Mouse (Mus musculus): ENCODE data around the gene B3galt4. TPM values are rescaled to one million over a fixed set of nuclear protein-coding genes. Genes with fewer than 3 reads are reported as not detected.
"Not testable (repeated sequence)": the region's sequence is repeated elsewhere in the genome, so short reads cannot be mapped to it uniquely, and the experiment has no call there.

The B3galt4 gene
- total and polyA plus RNA-seq, 3 experiments = 1.8 to 3.4 (median 1.9) TPM

DNA sequence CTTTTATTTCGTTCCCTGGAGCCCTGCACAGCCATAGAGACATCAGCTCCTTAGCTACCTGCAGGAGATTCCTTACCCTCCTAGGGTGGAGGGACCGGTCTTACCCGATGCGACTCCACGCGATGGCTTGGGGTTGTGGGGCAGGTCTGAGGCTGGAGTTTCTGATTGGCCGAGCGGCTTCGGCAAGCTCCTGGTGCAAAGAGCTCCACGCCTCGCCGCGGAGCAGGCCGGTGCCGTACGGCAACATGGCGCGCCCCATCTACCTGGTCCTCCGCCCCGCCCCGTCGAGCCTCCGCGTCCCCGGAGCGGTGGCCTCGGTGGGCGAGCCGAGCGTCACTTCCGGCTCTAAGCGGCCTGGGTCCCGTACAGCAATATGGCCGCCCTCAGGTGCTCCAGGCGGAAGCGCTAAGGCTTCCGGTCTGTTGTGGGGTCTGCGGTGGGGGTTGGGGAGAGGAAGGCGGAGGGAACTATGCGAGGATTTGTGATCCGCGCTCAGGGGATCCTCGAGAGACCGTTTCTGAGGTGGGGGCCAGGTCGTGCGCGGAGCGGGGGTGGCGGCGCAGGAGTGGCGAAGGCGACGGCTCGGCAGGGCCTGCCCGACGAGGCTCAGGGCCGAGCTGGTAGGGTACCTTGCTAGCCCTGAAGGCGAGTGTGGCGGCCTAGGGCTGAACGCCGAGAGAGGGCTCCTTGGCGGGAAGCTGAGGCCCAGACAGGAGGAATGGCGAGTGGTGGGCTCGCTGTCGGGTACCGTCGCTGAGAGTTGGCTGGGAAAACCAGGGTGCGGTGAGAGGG is 42.0 kb downstream of the B3galt4 start, which contains the start of gene Daxx:
Daxx (plus strand) TSS at position 338 of the 792 bp plus-strand sequence.
- Histone ChIP-seq H3K27me3 (ENCODE audit: control insufficient read depth, insufficient read depth, low read length) (no peaks in the 10 kb centered on the region), H3K4me1 (ENCODE audit: control insufficient read depth, insufficient read depth, low read length) (peaks cover 3% of the 10 kb centered on the region; the same call in 1 of the 2 replicates), H3K79me2 (replicated peaks; ENCODE audit: control insufficient read depth, insufficient read depth, low read length) (no peaks in the 10 kb centered on the region), H3K36me3 (ENCODE audit: control insufficient read depth, insufficient read depth, low read length) (no peaks in the 10 kb centered on the region; the same call in 1 of the 2 replicates), H3K9ac (ENCODE audit: low read depth, low read length) (peak within 1 kb of the TSS; percentile 91), H3K4me3 (peak within 1 kb of the TSS; percentile 82), H3K27ac (peak within 1 kb of the TSS; percentile 98)
- peak; percentile 99 to 100 for DNase-seq
- intact Hi-C loops (cut with DNase I) = no loop called here
- WGBS = under 1% methylated on average over 68 of the region's 68 CpGs
- TF ChIP-seq POLR2A (IDR thresholded peaks at IDR 0.05; ENCODE audit: insufficient read depth, low read depth, low read length) (peak; percentile 70; the same call in 1 of the 2 replicates), CTCF (IDR thresholded peaks at IDR 0.05) (no peak), EP300 (IDR thresholded peaks at IDR 0.05; ENCODE audit: insufficient read depth, low read depth, low read length) (peak; percentile 30; the same call in 1 of the 2 replicates)

DNA sequence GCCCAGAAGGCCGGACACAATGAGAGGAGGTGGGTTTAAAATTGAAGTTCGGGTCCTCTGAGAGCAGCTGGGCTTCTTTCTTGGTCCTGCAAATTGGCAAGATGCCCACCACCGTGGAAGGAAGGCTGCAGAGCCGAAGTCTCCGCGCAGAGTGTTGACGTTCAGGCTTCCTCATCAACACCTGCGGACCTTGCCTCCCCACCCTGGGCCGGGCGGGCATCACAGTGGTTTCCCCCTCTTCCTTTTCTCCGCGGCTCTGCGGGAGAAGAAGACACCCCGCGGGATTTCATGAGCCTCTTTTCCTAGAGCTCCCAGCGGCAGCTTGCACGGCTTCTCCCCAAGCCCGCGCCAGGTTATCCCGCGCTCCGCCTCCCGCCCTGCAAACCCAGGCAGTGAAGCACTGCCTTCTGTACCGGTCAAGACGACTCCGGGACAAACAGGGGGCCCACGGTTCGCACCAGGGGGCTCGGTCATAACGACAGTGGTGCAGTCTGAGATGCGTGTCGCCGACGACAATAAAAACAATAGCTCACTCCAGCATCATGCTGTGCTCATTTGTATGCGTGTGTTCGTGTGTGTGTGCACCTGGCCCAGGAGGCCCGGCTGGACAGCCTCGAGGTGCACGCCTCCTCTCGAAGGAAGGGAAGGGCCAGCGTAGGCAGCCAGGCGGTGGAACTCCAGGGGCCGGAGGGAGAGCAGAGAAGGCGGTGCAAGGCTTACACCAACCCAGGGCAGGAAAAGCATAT is 42.8 kb downstream of the B3galt4 start:
- peak overlapping the region; percentile 61 for H3K4me3 ChIP-seq
- peaks cover 3% of the 10 kb centered on the region; the same call in 1 of the 2 replicates for H3K4me1 ChIP-seq (ENCODE audit: control insufficient read depth, insufficient read depth, low read length)
- no peak for TF ChIP-seq CTCF (IDR thresholded peaks at IDR 0.05)
- TF ChIP-seq POLR2A (IDR thresholded peaks at IDR 0.05; ENCODE audit: insufficient read depth, low read depth, low read length) = no peak
- no peak for TF ChIP-seq EP300 (IDR thresholded peaks at IDR 0.05; ENCODE audit: insufficient read depth, low read depth, low read length)
- DNase-seq = no peak
- H3K79me2 ChIP-seq (replicated peaks; ENCODE audit: control insufficient read depth, insufficient read depth, low read length) = no peaks in the 10 kb centered on the region
- H3K27me3 ChIP-seq (ENCODE audit: control insufficient read depth, insufficient read depth, low read length) = no peaks in the 10 kb centered on the region
- no peaks in the 10 kb centered on the region; the same call in 1 of the 2 replicates for H3K36me3 ChIP-seq (ENCODE audit: control insufficient read depth, insufficient read depth, low read length)
- under 1% methylated on average over 44 of the region's 44 CpGs for WGBS
- H3K27ac ChIP-seq = peak overlapping the region; percentile 78
- H3K9ac ChIP-seq (ENCODE audit: low read depth, low read length) = peak overlapping the region; percentile 80
- intact Hi-C loops (cut with DNase I) = no loop called here

DNA sequence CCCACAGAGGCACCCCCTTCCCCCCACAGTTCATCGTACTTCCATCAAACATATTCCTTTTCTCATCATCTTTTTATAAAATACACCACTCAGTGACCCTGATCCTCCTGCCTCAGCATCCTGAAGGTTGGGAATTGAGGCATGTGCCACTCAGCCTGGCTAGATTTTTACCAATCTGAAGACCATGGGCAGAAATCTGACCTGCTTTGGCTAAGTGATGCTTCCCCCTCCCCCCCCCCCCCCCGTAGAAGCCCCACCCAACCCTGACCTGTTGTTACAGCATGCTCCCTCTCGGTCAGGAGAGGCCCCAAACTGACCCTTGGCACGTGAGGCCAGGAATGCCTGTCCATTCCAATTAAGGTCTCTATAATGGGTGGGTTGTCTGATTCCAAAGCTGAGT is 46.5 kb downstream of the B3galt4 start, which contains the start of gene Platr17:
Platr17 (plus strand) TSS at position 301 of the 400 bp plus-strand sequence.
- intact Hi-C loops (cut with DNase I); H3K9ac ChIP-seq (ENCODE audit: low read depth, low read length); H3K79me2 ChIP-seq (replicated peaks; ENCODE audit: control insufficient read depth, insufficient read depth, low read length); H3K4me3 ChIP-seq; H3K36me3 ChIP-seq (ENCODE audit: control insufficient read depth, insufficient read depth, low read length); DNase-seq; H3K4me1 ChIP-seq (ENCODE audit: control insufficient read depth, insufficient read depth, low read length); H3K27me3 ChIP-seq (ENCODE audit: control insufficient read depth, insufficient read depth, low read length); H3K27ac ChIP-seq: not testable (repeated sequence)
- WGBS = 58% methylated on average over 3 of the region's 4 CpGs

DNA sequence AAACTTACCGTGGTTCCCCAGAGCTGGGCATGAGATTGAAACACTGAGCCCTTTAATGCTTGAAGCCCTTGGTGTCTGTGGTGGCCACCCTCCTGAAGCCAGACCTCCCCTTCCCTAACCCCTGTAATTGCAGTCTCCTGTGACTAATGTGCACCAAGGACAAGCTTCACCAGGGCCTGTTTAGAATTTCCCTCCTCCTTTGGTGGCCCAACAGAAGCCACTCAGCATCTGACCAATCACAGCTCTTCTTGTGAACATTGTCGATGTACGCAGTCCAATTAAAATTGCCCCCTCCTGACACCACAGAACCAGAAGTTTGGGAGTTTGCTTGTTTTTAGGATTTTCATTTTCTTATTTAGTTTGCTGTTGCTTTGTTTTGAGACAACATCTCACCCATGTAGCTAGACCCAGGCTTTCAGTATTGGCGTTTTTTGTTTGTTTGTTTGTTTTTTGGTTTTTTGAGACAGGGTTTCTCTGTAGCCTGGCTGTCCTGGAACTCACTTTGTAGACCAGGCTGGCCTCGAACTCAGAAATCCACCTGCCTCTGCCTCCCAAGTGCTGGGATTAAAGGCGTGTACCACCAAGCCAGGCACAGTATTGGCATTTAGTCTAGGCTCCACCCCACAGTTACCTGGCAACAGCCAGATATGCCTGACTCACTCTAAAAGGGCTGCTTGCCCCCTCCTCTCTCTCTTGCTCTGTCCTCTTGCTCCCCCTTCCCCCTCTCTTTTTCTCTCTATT is 47.2 kb downstream of the B3galt4 start:
- H3K36me3 ChIP-seq (ENCODE audit: control insufficient read depth, insufficient read depth, low read length); H3K79me2 ChIP-seq (replicated peaks; ENCODE audit: control insufficient read depth, insufficient read depth, low read length); H3K27me3 ChIP-seq (ENCODE audit: control insufficient read depth, insufficient read depth, low read length); H3K4me3 ChIP-seq; H3K9ac ChIP-seq (ENCODE audit: low read depth, low read length); DNase-seq; intact Hi-C loops (cut with DNase I); H3K4me1 ChIP-seq (ENCODE audit: control insufficient read depth, insufficient read depth, low read length); H3K27ac ChIP-seq: not testable (repeated sequence)
- 82% methylated on average over 6 of the region's 6 CpGs for WGBS

DNA sequence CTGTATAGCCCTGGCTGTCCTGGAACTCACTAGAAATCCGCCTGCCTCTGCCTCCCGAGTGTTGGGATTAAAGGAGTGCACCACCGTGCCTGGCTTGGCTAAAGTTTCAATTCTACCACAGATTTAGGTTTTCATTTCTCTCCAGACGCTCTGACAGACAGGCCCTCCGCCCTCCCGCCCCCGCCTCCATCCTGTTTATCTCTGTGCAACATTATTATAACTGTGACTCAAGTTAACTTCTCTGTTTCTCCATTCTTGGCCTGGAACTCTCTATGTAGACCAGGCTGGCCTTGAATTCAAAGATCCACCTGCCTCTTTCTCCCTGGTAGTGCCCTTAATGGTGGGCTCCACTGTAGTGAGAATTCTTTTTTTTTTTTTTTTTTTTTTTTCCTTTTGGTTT is 48.8 kb downstream of the B3galt4 start:
- Histone ChIP-seq H3K9ac (ENCODE audit: low read depth, low read length) (no peak overlapping the region), H3K27ac (no peak overlapping the region), H3K4me1 (ENCODE audit: control insufficient read depth, insufficient read depth, low read length) (no peaks in the 10 kb centered on the region; the same call in 1 of the 2 replicates), H3K79me2 (replicated peaks; ENCODE audit: control insufficient read depth, insufficient read depth, low read length) (no peaks in the 10 kb centered on the region), H3K4me3 (no peak overlapping the region), H3K27me3 (ENCODE audit: control insufficient read depth, insufficient read depth, low read length) (no peaks in the 10 kb centered on the region), H3K36me3 (ENCODE audit: control insufficient read depth, insufficient read depth, low read length) (no peaks in the 10 kb centered on the region)
- WGBS = 49% methylated on average over 7 of the region's 7 CpGs
- intact Hi-C loops (cut with DNase I) = no loop called here
- TF ChIP-seq CTCF (IDR thresholded peaks at IDR 0.05) (no peak), POLR2A (IDR thresholded peaks at IDR 0.05; ENCODE audit: insufficient read depth, low read depth, low read length) (no peak), EP300 (IDR thresholded peaks at IDR 0.05; ENCODE audit: insufficient read depth, low read depth, low read length) (no peak)
- no peak for DNase-seq

Measured in heart, adult 2 months (tissue).